Mouse (Mus musculus) stomach, embryonic 14.5 days (tissue): ENCODE measurements around the gene F11. TPM values are rescaled to one million over a fixed set of nuclear protein-coding genes. Genes with fewer than 3 reads are reported as not detected.

Source experiments
- ATAC-seq: fragments of 200-750 bp; cut with Nextera tagmentation; 2 replicates; pipeline ENCODE4 v1.8.0; 2017; ENCODE audit warnings: low read depth, moderate TSS enrichment; ENCODE audit not compliant: insufficient number of reproducible peaks, insufficient read depth, low FRiP score
- H3K27ac ChIP-seq: fragments of 300-500 bp; sonication (generic); 2 replicates; pipeline ENCODE4 v1.5.1; 2014; ENCODE audit warnings: mild to moderate bottlenecking, low read length, moderate library complexity, mixed read lengths
- H3K27me3 ChIP-seq: fragments of 300-500 bp; sonication (generic); 2 replicates; pipeline ENCODE4 v1.6.1; 2014; ENCODE audit warnings: low read length, control low read depth, mixed read lengths; ENCODE audit not compliant: control insufficient read depth, insufficient read depth
- H3K36me3 ChIP-seq: fragments of 300-500 bp; sonication (generic); 2 replicates; pipeline ENCODE4 v1.6.1; 2014; ENCODE audit warnings: mild to moderate bottlenecking, control low read depth, low read length, moderate library complexity, mixed read lengths; ENCODE audit not compliant: control insufficient read depth, insufficient read depth
- H3K4me1 ChIP-seq: fragments of 300-500 bp; sonication (generic); 2 replicates; pipeline ENCODE4 v1.6.1; 2014; ENCODE audit warnings: low read length, control low read depth, mixed read lengths; ENCODE audit not compliant: control insufficient read depth, insufficient read depth
- H3K4me2 ChIP-seq: fragments of 300-500 bp; sonication (generic); replicated peaks from 2 replicates; pipeline ENCODE4 v1.6.1; 2014; ENCODE audit warnings: low read depth, low read length, control low read depth
- H3K4me3 ChIP-seq: fragments of 300-500 bp; sonication (generic); 2 replicates; pipeline ENCODE4 v1.5.1; 2014; ENCODE audit warnings: low read depth, low read length, control low read depth
- H3K9ac ChIP-seq: fragments of 300-500 bp; sonication (generic); replicated peaks from 2 replicates; pipeline ENCODE4 v1.6.1; 2014; ENCODE audit warnings: low read depth, mild to moderate bottlenecking, control low read depth, low read length, moderate library complexity, mixed read lengths
- H3K9me3 ChIP-seq: fragments of 300-500 bp; sonication (generic); 2 replicates; pipeline ENCODE4 v1.6.1; 2016; ENCODE audit warnings: low read depth, low read length, control low read depth; ENCODE audit not compliant: control insufficient read depth
- WGBS: fragments of 180-500 bp; shearing (Covaris S2); extraction: QIAGEN DNeasy Blood & Tissue Kit; methylation state at CpG from one replicate; pipeline ENCODE4 v1.1.7; 2014; 5-methylcytosine and 5-hydroxymethylcytosine counted together
- polyA plus RNA-seq: library from polyadenylated mRNA; unstranded; fragments of >200 nt; fragmentation: Nextera tagmentation; extraction: Ambion mirVana; gene quantifications from 2 replicates; pipeline ENCODE4 v1.2.1, GENCODE M21; 2014

The F11 gene
- polyA plus RNA-seq, 1 experiment from 2014 or later = not detected

- Histone ChIP-seq H3K9ac (no peak overlapping the region), H3K4me2 (no peak overlapping the region), H3K27me3 (no peaks in the 10 kb centered on the region), H3K4me3 (no peak overlapping the region), H3K9me3 (no peaks in the 10 kb centered on the region), H3K4me1 (no peaks in the 10 kb centered on the region), H3K27ac (no peak overlapping the region), H3K36me3 (no peaks in the 10 kb centered on the region)
- no peak for ATAC-seq
- 75% methylated on average over 8 of the region's 8 CpGs for WGBS
Measured at GRCm38 (mm10) chr8:45281630-45282029, 19.8 kb upstream of the F11 start.

- H3K4me2 ChIP-seq = no peak overlapping the region
- no peak for ATAC-seq
- 67% methylated on average over 3 of the region's 3 CpGs for WGBS
- H3K27ac ChIP-seq = no peak overlapping the region
- no peaks in the 10 kb centered on the region for H3K9me3 ChIP-seq
- no peaks in the 10 kb centered on the region for H3K36me3 ChIP-seq
- H3K4me1 ChIP-seq = no peaks in the 10 kb centered on the region
- H3K27me3 ChIP-seq = no peaks in the 10 kb centered on the region
- H3K4me3 ChIP-seq = no peak overlapping the region
- no peak overlapping the region for H3K9ac ChIP-seq
Measured at GRCm38 (mm10) chr8:45277453-45277852, 15.6 kb upstream of the F11 start.

- H3K27me3 ChIP-seq = no peaks in the 10 kb centered on the region
- 58% methylated on average over 4 of the region's 4 CpGs for WGBS
- H3K4me3 ChIP-seq = no peak overlapping the region
- H3K27ac ChIP-seq = no peak overlapping the region
- no peak overlapping the region for H3K4me2 ChIP-seq
- no peaks in the 10 kb centered on the region for H3K4me1 ChIP-seq
- H3K36me3 ChIP-seq = no peaks in the 10 kb centered on the region
- H3K9ac ChIP-seq = no peak overlapping the region
- ATAC-seq = no peak
- no peaks in the 10 kb centered on the region for H3K9me3 ChIP-seq
Measured at GRCm38 (mm10) chr8:45274317-45274716, 12.5 kb upstream of the F11 start.

GRCm38 (mm10) chr8:45269056-45269455 is 7.2 kb upstream of the F11 start:
- no peak for ATAC-seq
- no peak overlapping the region for H3K4me3 ChIP-seq
- H3K4me2 ChIP-seq = no peak overlapping the region
- H3K9me3 ChIP-seq = no peaks in the 10 kb centered on the region
- H3K36me3 ChIP-seq = no peaks in the 10 kb centered on the region
- no peaks in the 10 kb centered on the region; the same call in 1 of the 2 replicates for H3K4me1 ChIP-seq
- no peaks in the 10 kb centered on the region for H3K27me3 ChIP-seq
- no peak overlapping the region for H3K9ac ChIP-seq
- no peak overlapping the region for H3K27ac ChIP-seq

GRCm38 (mm10) chr8:45268485-45268884 is 6.7 kb upstream of the F11 start:
- no peaks in the 10 kb centered on the region for H3K9me3 ChIP-seq
- H3K36me3 ChIP-seq = no peaks in the 10 kb centered on the region
- H3K27me3 ChIP-seq = no peaks in the 10 kb centered on the region
- no peaks in the 10 kb centered on the region; the same call in 1 of the 2 replicates for H3K4me1 ChIP-seq
- no peak overlapping the region for H3K4me3 ChIP-seq
- no peak for ATAC-seq
- no peak overlapping the region for H3K4me2 ChIP-seq
- H3K27ac ChIP-seq = no peak overlapping the region
- H3K9ac ChIP-seq = no peak overlapping the region

GRCm38 (mm10) chr8:45267611-45268391 is 6.0 kb upstream of the F11 start:
- Histone ChIP-seq H3K27ac (no peak overlapping the region; the same call in 1 of the 2 replicates), H3K9ac (no peak overlapping the region), H3K4me3 (no peak overlapping the region), H3K36me3 (no peaks in the 10 kb centered on the region), H3K27me3 (no peaks in the 10 kb centered on the region), H3K4me2 (no peak overlapping the region), H3K9me3 (no peaks in the 10 kb centered on the region), H3K4me1 (no peaks in the 10 kb centered on the region; the same call in 1 of the 2 replicates)
- WGBS = 69% methylated on average over 4 of the region's 4 CpGs
- ATAC-seq = peak; percentile 53; the same call in 1 of the 2 replicates

GRCm38 (mm10) chr8:45266993-45267392 is 5.2 kb upstream of the F11 start:
- Histone ChIP-seq H3K36me3 (no peaks in the 10 kb centered on the region), H3K9me3 (no peaks in the 10 kb centered on the region), H3K9ac (no peak overlapping the region), H3K4me3 (no peak overlapping the region), H3K4me2 (no peak overlapping the region), H3K27me3 (no peaks in the 10 kb centered on the region), H3K4me1 (no peaks in the 10 kb centered on the region; the same call in 1 of the 2 replicates), H3K27ac (no peak overlapping the region)
- ATAC-seq = peak; percentile 59; the same call in 1 of the 2 replicates
- WGBS = 50% methylated on average over 8 of the region's 8 CpGs

- no peaks in the 10 kb centered on the region; the same call in 1 of the 2 replicates for H3K4me1 ChIP-seq
- no peak overlapping the region for H3K9ac ChIP-seq
- ATAC-seq = no peak
- no peaks in the 10 kb centered on the region for H3K36me3 ChIP-seq
- H3K4me2 ChIP-seq = no peak overlapping the region
- H3K9me3 ChIP-seq = no peaks in the 10 kb centered on the region
- WGBS = 74% methylated on average over 4 of the region's 4 CpGs
- no peak overlapping the region for H3K4me3 ChIP-seq
- no peak overlapping the region for H3K27ac ChIP-seq
- H3K27me3 ChIP-seq = no peaks in the 10 kb centered on the region
Measured at GRCm38 (mm10) chr8:45264918-45265317, 3.1 kb upstream of the F11 start.

GRCm38 (mm10) chr8:45262851-45263250 is 1.0 kb upstream of the F11 start:
- Histone ChIP-seq H3K9ac (no peak overlapping the region), H3K27ac (no peak overlapping the region), H3K4me3 (no peak overlapping the region), H3K36me3 (no peaks in the 10 kb centered on the region), H3K4me2 (no peak overlapping the region), H3K9me3 (no peaks in the 10 kb centered on the region), H3K27me3 (no peaks in the 10 kb centered on the region), H3K4me1 (no peaks in the 10 kb centered on the region; the same call in 1 of the 2 replicates)
- 85% methylated on average over 3 of the region's 3 CpGs for WGBS
- no peak for ATAC-seq
